Mouse (Mus musculus): ENCODE results near the gene Btbd9.

DNA sequence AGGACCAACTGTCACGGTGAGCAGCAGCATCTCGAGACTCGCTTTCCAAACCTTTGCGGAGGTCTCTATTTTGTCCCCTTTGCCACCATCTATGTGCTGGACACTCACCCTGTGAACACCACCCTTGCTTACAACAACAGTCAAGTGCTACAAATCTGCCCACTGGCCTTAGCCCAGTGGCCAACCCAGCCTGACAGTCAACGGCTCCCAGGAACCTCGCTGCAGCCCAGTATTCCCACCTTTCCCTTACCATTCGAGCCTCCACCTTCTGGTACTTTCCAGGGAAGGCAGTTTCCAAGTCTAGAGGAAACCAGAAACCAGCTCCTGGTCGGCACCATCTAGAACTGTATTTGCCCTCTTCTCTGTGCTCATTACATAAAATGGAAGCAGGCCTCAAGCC, 84.7 kb downstream of the Btbd9 start:
- TF ChIP-seq POLR2A (IDR thresholded peaks at IDR 0.05; ENCODE audit: extremely low read depth, insufficient read depth, low read length) (no peak), CTCF (IDR thresholded peaks at IDR 0.05; ENCODE audit: low read depth, low read length) (no peak)
